Mouse (Mus musculus) cerebellum, postnatal 4 days (tissue): ENCODE data around the gene Prdm16.

Experiments
- DNase-seq, 2 experiments: peaks; one replicate each; pipeline ENCODE4 v3.0.0; 2022; ENCODE audit warnings: low spot score in 2 of 2, mixed read lengths in 1 of 2

Gene Prdm16

DNA sequence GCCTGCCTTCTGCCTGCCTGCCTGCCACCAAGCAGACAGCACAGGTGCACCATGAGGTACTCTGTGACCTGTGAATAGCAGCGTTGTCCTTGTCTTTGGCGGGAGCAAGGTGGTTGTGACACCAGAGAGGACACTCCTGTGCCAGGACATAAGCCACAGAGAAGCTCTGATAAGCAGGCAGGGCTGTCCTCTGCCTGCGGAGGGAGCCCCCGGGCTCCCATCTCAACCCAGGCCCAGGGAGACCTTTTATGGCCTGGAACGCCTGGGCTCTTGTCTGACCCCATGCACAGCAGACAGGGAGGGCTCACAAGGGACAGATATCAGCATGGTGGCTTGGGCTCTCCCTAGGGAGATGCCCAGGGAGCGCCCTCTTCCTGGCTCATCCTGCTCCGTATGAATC lies 118.7 kb downstream of the Prdm16 start:
- no peak for DNase-seq

DNA sequence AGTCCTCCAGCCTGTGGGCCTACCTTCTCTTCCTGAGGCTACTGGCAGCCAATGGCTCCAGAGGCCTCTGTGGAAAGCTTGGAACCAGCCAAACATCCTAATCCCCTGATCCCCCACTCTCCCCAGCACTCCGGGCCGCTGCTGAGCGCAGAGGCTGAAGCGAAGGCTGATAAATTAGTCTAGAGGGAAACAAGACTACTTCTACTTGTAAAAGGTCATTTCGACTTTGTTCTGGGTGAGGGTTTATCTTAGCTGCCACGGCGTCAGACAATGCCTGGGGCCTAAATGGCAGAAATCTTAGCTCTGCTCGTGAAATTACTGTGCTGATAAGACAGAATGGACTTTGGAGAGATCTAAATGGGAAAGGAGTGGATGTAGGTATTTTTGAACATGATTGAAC lies 120.2 kb downstream of the Prdm16 start:
- no peak for DNase-seq

GRCm38 (mm10) chr4:154513664-154514063 lies 123.0 kb downstream of the Prdm16 start:
- no peak for DNase-seq

- no peak for DNase-seq
These were observed 124.1 kb downstream of the Prdm16 start for GRCm38 (mm10) chr4:154512518-154513090.

GRCm38 (mm10) chr4:154511767-154512166 lies 124.9 kb downstream of the Prdm16 start:
- DNase-seq: no peak

- DNase-seq: no peak
These were observed 129.8 kb downstream of the Prdm16 start for GRCm38 (mm10) chr4:154506774-154507435.

DNA sequence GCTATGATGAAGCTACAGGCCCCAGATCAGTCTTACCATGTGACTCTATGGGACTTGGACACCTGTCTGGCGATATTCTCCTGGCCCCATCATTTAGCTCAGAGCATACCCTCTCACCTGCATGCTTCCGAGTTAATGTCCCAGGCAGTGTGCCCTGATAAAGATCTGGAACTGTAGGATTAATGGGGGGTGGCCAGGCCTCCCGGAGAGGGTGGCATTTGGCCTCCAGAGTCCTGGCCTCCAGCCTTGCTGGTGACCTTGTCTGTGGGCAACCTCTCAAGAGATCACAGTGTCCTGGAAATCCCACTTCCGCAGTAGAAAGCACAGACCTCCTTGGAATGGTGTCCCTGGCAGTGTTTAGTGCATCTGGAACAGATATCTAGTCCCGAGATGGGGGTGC lies 131.4 kb downstream of the Prdm16 start:
- no peak for DNase-seq

GRCm38 (mm10) chr4:154503260-154503829 lies 133.3 kb downstream of the Prdm16 start:
- DNase-seq: peak in 1 of 2 experiments; percentile 42

DNA sequence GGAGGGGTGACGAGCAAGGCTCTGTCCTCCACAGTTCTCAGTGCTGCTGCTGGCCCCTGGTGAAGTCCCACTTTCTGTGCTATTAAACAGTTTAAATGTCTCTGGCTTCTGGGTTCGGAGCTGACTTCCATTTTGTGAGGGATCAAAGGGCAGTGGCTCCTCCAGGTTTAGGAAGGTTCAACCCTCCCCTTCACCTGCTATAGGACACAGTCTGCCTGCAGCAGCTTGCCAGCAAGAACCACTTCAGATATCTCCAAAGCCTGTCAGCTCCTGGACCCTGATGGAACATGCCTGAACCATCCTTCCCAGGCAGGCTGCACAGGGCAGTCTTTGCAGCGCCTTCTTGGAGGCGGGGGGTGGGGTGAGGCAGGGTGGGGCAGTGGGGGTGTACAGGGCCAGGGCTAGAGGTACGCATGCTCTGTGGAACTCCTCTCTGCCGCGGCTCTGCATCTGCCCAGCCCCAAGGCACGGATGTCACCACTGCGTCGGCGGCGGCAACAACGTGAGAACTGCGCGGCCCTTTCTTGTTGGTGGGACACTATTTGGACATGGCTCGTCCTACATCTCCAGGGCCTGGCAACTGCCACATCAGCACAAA lies 134.2 kb downstream of the Prdm16 start:
- no peak for DNase-seq

- DNase-seq: no peak
These were observed 136.0 kb downstream of the Prdm16 start for GRCm38 (mm10) chr4:154500695-154501094.

DNA sequence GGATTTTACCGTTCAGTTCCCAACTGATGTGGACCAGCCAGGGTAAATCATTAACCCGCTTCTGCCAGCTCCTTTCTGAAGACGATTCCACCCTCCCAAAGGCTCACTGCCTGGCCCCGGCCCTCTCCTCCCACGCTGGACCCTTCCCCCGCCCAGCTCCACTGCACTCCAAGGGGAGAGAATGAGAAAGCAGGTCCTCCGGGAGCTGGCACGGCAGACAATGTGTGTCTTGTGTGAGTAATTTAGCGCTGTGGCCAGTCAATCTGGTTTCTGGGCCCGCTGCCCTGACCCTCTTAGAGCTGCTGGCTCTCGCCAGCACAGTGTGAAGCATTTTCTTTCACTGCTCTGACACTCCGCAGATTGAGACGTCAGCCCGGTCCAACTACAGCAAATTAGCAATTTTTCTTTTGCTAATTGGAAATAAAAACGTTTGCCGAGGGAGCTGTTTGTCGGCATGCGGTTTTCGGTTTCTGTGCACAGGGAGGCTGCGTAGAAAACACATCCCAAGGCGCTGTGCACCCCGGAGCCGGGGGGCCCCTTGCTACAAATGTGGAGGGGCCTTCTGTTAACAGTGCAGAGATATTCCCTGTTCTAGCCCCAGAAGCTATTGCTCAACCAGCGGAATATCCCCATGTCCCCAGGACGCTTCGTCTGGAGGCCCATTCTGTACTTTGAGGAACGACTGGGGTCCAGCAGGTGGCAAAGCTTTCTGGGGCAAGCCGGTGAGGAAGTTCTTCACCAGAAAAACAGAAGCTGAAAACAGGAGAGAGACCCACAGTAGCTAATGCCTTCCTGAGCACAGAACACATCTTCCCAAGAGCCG lies 136.8 kb downstream of the Prdm16 start:
- peak; percentile 56 to 86 for DNase-seq

DNA sequence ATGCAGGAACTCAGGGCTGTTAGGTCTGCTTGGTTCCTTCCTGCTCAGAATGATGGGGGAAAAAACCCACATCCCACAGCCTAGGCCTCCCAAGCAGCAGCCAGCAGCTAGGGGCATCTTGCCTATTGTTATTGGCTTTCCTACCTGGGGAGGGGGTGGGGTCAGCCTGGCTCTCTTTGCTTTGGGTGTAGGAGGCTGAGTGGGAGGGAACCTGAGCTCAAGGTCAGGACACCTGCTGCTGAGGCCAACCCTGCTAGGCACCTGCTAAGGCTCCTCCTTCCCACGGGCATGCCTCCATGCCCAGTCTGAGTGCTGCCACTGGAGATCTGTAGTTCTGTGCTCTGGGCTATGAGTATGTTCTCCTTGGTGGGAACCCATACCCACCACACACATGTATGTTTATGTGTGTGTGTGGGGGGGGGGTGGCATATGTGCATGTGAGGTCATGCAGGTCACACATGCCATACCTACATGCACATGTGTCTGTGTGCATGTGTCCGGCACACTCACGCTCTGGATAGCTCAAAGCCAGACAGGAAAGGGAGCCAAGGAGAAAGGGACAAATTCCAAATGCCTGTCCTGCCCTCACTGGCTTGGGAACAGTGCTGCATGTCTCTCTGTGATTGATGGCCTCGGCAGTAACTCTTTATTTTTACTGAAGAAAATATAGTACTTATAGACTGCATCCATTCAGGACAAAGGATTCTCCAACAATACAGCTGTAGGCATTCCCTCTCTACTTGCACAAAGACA lies 139.1 kb downstream of the Prdm16 start:
- DNase-seq: no peak

GRCm38 (mm10) chr4:154496991-154497390 lies 139.7 kb downstream of the Prdm16 start:
- peak in 1 of 2 experiments; percentile 61 for DNase-seq

DNA sequence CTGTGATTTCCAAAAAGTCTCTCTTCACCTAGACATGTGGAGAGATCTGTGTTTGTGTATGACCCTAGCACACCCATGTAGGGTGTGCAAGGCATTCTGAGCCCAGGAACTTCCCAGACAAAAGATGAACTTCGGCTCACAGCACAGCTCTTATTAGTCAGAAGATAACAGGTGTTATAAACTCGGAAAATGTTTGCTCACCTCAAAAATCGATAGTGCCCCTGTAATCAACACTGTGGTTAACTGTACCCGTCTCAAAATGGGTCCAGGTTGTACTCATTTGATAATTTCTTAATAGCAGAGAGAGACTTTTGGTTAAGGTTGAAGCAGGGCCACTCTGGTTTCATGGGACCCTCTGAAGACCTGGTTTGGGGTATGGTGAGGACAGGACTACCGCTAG lies 140.2 kb downstream of the Prdm16 start:
- no peak for DNase-seq

- DNase-seq: no peak
These were observed 142.7 kb downstream of the Prdm16 start for GRCm38 (mm10) chr4:154493996-154494395.

- DNase-seq: no peak
These were observed 144.0 kb downstream of the Prdm16 start for GRCm38 (mm10) chr4:154492714-154493121.

- no peak for DNase-seq
These were observed 144.4 kb downstream of the Prdm16 start for GRCm38 (mm10) chr4:154492268-154492667.

DNA sequence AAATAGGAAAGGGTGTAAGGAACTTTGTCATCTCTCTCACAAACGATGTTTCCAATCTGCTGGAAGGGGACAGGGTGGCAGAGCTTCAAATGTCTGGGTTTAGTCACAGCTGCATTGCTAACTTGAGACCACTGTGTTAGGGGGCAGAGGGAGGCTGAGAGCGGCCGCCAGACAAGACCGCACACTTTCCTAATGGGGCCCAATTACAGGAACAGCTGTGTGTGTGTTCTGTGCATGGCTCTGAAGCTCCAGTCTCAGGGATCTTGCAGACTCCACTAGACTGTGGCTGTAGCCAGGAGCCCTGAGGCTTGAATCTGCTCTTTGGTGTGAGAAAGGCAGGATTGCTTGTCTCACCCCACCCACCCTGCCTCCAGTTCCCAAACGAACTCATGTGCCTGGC lies 148.6 kb downstream of the Prdm16 start:
- no peak for DNase-seq

- no peak for DNase-seq
These were observed 154.0 kb downstream of the Prdm16 start for GRCm38 (mm10) chr4:154482695-154483094.

GRCm38 (mm10) chr4:154481771-154482637 lies 154.7 kb downstream of the Prdm16 start:
- no peak for DNase-seq
